Mouse (Mus musculus) telencephalon, adult 2 months (tissue): ENCODE measurements around the gene Cyp27b1.
"Not testable (repeated sequence)": the region's sequence is repeated elsewhere in the genome, so short reads cannot be mapped to it uniquely, and the experiment has no call there.

Experiments
- DNase-seq: peaks from one replicate; pipeline ENCODE4 v3.0.0-alpha.2; 2011; ENCODE audit warnings: low read depth, low spot score

Gene Cyp27b1

DNA sequence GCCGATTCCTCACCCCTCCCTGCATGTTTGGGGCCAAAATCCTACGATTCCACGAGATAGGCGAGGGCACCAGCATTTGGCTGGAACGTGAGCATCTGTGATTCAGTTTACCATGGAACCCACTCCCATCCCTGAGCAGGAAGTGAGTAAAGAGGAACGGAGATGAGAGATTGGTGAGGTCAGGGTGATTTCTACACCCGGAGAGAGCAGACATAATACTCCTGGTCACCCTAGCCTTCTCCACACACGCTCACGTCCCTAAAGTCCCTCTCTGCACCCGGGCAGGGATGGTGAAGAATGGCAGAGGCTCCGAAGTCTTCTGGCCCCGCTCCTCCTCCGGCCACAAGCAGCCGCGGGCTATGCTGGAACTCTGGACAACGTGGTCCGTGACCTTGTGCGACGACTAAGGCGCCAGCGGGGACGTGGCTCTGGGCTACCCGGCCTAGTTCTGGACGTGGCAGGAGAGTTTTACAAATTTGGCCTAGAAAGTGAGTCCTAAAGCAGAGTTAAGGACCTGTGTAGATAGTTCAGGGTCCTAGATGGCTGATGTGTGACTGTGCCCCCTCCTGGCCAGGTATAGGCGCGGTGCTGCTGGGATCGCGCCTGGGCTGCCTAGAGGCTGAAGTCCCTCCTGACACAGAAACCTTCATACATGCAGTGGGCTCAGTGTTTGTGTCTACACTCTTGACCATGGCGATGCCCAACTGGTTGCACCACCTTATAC is 1.5 kb downstream of the Cyp27b1 start:
- DNase-seq = no peak

DNA sequence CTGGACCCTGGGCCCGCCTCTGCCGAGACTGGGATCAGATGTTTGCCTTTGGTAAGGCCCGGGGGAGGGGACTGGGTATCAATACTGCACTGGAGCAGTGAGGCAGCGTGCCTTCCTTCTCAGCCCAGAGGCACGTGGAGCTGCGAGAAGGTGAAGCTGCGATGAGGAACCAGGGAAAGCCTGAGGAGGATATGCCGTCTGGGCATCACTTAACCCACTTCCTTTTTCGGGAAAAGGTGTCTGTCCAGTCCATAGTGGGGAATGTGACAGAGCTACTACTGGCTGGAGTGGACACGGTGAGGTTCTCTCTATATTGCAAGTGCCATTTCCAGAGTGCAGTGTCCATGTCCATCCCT is 2.0 kb downstream of the Cyp27b1 start:
- DNase-seq = no peak

DNA sequence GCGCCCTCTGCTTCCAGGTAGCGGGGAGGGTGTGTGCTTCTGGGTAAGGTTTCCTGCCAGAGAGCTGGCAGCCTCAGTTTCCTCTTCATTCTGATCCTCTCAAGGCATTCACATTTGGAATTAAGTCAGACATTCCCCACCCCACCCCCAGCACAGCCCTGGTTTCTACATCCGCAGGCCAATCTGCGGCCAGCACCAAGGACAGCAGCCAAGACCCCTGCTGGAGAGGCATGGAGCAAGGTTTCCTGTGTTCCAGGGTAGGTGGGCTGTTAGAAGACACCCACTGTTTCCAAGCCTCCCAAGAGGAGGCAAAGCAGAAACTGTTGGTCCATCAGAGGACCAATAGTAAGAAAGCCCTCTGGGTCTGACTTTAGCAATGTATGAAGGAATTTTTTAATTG is 6.6 kb downstream of the Cyp27b1 start:
- DNase-seq = no peak

DNA sequence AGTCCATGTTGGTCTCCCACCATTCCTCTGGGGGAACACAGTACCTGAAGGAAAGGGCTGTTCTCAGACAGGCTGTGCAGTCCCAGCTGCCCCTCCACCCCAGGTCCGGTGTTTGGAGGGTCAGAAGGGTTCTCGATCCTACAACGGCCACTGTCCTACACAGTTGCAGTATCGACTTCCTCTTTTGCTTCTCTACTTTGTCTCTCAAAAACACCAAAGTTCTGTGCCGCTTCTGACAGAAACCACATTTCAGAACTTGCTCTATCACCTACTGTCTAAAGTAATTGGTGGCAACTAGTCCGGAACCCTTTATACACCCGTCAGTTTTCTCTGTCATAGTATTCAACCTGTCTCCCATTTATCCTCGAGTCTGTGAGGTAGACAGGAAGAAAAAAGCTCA is 7.4 kb downstream of the Cyp27b1 start:
- DNase-seq = no peak

DNA sequence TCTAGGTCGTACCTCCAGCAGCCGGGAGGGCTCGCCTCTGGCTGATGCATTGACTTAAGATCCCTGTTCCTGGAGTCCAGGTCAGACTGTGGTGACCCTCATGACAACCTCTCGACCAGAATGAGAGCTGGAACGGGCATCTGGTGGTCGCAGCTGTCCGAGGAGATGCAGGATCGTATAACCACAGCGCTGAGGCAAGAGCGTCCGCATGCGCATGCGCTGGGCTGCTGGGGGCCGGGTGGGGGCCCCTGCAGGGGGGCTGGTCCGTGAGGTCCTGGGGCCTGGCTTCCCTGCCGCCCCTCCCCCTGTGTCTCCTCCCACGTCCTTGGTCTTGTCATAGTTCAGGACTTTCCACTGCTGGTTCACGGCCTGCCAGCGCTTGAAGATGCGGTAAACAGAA is 8.4 kb downstream of the Cyp27b1 start:
- DNase-seq = no peak

DNA sequence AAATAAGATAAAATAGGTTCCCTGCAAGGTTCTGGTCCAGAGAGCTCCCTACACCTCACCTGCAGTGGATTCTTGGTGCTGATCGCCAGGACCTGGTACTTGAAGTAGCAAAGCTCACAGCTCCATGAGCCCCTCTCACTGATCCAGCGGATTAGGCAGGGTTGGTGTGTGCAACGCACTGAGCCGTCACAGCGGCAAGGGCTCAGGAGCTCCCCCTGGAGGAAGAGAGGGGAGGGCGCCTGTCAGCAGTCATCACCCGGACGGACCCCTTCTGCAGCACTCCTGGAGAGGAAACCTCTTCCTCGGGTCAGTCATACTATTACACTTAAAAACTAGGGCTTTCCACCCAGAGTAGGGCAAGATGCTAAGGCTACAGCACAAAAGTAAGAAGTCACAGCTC is 10.1 kb downstream of the Cyp27b1 start:
- DNase-seq = no peak

DNA sequence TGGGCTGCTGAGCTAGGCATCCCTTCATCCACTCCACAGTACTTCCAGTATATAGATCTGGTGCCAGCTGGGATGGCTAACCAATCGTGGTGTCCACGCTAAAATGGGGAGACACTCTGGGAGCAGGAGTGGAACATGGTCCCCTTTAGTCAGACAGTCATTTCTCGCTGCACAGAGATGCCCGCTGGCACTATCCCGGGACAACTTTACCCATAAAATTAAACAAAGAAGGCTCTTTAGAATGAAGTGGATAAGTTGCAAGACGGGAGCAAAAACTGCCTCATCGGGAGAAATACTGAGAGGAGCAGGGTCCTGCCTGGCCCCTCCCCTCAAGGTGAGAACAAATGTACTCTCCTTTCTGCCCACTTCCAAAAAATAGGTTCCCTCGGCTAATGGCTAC is 10.7 kb downstream of the Cyp27b1 start:
- DNase-seq = no peak

DNA sequence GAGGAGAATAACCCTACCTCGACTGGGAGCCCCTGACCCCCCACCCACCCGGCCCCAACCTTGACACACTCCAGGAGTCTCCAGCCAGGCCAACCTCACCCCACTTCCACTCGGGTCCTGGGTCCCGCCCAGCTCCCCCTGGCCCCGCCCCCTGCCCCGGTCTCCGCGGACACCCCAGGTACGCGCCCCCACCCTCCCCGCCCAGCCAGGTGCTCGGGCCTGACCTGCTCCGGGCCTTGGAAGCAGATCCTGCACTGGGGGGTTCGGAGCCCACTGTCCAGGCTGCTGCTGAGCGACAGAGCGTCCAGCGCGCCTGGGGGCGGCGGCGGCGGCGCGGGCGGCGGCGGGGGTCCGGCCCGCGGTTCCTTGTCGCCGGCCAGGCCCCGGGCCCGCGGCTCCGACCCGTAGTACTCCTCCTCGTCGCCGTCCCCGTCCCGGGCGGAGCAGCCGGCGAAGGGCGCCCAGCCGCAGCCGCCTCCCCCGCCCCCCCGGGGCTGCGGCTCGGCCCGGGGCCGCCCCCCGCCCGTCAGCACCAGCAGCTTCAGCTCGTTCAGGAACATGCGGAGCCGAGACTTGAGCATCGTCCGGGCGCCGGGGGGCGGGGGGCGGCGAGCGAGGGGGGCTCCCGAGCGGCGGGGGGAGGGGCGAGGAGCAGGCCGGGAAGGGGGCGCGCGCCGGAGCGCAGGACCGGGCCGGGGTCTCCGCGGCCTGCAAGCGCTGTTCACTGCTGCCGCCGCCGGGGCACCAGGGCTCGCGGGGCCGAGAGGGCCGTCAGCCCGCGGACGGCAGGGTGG is 11.3 kb downstream of the Cyp27b1 start:
- DNase-seq = no peak

DNA sequence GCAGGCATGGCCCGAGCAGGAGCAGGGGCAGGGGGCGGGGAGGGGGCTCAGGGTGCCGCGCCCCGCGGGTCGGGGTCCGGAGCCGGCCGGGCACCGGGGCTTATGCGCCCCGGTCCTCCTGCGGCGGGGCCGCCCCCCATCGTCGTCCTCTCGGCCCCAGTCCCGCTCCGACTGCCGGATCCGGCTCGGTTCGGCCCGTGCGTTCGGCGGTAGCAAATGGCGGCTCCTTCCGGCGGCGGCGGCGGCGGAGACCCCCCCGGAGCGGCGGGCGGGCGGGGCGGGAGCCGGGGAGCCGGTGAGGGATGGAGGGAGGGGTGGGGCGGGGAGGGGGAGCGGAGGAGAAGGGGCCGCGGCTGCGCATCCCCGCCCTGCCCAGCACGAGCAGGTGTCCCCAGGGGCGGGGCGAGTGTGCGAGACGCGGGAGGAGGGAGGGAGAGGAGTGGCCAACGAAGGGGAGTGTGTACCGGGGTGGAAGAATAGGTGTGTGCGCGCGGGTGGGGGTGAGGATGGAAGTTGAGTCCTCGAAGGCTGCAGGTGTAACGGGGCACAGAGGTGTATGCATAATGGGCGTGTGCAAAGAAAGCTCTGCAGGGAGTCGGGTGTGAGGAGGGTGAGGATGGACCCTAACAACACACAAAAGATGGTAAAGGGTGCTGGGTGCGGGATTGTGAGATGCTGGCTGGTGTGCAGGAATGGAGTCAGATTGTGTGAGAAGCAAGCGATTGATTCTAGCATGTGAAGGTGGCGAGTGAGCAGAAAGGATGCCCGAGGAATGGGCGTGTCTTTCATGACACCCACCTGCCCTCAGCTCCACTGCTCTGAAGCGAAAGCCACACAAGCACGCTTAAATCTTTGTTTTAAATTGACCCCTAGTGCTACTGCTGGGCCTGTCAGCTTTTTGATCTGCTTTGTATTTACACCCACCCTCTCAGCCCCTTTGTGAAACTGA is 12.2 kb downstream of the Cyp27b1 start, which contains the start of gene March9:
Gene March9 (minus strand): TSS at position 217 of the 949 bp plus-strand sequence.
- DNase-seq = no peak

DNA sequence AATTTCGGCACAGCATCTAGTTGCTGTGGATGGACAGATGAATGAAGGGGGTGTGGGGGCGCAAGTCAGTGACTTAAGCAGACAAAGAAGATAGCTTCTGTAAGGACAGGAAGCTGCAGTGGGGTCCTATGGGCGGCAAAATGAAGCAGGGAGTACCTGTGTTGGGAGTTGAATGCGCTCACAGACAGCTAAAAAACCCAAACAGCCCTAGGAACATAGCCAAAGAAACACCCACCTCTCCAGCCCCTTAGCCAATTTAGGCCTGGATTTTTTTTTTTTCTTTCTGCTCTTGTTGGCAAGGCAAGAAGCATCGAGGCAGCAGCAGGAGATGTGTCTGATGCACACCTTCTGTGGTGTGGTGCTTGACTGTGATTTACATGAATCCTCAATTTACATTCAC is 13.0 kb downstream of the Cyp27b1 start:
- DNase-seq = no peak

DNA sequence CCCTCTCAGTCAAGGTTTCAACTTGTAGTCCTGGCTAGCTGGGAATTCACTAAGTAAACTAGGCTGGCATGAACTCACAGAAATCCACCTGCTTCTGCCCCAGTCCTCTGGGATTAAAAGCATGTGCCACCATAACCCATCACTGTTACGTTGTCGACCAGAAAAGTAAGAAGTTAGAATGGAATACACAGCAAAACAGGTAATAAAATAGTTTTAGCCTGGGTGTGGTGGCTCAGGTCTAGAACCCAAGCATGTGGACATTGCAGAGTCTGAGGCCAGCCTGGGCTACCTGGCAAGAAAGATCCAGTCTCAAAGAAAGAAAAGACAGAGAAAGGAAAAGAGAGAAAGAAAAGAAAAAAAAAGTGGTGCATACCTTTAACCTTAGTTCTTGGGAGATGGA is 13.5 kb downstream of the Cyp27b1 start:
- DNase-seq = no peak

DNA sequence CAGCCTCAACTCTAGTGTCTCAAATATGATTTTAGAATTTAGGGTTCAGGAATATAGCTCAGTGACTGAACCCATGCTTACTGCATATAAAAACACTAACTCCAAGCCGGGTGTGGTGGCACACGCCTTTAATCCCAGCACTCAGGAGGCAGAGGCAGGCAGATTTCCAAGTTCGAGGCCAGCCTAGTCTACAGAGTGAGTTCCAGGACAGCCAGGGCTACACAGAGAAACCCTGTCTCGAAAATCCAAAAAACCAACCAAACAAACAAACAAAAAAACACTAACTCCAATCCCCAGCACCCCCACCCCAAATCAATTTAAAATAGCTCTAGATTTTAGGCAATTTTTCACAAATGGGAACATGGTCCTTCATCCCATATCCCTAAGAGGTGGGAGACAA is 14.1 kb downstream of the Cyp27b1 start:
- DNase-seq = not testable (repeated sequence)

DNA sequence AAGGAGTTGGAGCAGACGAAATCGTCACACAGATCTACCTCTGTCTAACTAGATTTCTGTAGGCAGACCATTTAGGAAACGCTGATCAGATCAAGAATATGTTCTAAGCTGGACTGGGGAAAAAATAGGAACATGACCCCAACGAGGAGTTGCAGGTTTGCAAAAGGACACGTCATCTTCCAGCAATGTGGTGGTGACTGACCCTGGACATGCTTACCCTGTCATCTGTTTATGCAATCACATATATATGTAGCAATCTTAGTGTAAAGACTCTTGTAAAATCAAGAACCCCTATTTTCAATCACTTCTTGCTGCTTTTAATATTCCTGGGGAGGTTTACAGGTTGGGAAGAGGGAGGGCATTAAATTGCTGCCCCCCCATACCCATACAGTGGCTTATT is 14.5 kb downstream of the Cyp27b1 start:
- DNase-seq = no peak

DNA sequence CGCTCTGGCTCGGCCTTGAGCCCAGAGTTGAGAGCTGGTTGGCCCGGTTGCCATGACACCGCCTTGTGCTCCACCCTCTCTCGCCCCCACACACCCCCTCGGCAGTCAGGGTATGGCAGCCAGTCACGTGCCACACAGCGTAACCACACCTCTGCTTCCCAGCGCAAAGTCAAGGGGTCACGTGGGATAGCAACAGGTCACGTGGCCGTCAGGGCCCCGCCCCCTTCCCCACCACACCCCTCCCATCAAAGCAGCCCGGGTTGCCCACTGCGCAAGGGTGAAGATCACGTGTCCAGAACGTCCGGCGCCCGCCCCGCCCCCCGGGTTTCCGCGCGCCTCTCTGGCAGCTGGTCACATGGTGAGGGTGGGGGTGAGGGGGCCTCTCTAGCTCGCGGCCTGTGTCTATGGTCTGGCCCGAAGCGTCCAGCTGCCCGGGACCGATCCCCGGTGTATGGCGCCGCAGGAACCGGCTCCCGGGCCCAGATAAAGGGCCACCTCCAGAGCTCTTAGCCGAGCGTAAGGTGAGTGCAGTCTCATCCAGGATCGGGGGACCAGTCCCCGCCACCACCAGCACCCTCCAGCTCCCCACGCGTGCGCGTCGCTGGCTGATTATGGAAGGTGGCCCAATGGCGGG is 15.3 kb downstream of the Cyp27b1 start, which contains the start of gene Cdk4:
Gene Cdk4 (plus strand): TSS at position 296 of the 634 bp plus-strand sequence.
- DNase-seq = peak; percentile 98

DNA sequence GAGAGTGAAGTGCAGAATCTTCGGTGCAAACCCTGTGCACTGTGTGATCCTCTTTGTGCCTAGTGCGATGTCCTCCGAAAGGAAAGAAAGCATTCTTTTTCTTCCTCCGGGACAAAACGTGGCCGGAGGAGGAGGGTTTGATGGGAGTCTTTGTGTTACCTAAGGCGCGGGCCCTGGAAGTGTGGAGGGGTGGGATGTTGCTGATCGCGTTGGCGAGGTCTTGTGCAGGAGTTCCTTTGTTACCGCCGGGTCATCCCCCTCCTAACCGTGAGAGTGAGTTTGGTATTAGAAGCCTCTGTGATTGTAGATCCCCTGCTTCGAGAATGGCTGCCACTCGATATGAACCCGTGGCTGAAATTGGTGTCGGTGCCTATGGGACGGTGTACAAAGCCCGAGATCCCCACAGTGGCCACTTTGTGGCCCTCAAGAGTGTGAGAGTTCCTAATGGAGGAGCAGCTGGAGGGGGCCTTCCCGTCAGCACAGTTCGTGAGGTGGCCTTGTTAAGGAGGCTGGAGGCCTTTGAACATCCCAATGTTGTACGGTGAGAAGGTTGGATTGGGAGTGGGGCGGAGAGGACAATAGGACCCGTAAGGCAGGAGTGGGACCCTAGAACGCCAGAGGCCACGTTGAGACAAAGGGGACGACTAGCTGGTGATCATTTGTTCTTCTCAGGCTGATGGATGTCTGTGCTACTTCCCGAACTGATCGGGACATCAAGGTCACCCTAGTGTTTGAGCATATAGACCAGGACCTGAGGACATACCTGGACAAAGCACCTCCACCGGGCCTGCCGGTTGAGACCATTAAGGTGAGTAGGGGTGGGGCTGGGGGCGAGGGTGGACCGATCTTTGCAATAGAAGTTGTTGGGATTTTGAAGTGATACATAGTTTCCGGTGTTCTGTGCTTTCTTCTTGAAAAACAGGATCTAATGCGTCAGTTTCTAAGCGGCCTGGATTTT is 16.1 kb downstream of the Cyp27b1 start:
- no peak for DNase-seq

DNA sequence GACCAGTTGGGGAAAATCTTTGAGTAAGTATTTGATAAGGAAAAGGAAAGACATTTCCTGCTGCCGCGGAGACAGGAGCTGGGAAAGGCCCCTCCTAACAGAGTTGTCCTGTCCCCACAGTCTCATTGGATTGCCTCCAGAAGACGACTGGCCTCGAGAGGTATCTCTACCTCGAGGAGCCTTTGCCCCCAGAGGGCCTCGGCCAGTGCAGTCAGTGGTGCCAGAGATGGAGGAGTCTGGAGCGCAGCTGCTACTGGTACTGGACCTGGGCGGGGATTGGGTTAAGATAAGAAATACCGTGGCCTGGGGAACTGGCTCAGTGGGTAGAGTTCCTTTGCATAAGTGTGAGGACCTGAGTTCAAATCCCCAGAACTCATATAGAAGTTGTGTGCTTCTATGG is 17.9 kb downstream of the Cyp27b1 start:
- DNase-seq = no peak

DNA sequence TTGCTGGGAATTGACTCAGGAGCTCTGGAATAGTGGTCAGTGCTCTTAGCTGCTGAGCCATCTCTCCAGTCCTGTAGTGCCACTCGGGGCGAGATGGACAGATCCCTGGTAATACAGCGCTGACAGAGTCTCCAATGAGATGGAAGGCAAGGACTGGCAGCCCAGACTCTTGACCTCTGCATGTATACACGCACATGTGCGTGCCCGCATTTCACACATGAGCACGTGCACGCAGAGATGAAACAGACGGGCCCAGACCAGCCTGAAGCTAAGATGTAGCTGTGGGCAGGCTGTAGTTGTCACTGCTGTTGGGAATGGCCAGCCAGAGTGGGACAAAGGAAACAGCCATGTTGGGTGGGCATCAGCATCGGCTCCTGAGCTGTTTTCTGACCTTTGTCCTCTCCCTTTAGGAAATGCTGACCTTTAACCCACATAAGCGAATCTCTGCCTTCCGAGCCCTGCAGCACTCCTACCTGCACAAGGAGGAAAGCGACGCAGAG is 18.5 kb downstream of the Cyp27b1 start:
- no peak for DNase-seq

DNA sequence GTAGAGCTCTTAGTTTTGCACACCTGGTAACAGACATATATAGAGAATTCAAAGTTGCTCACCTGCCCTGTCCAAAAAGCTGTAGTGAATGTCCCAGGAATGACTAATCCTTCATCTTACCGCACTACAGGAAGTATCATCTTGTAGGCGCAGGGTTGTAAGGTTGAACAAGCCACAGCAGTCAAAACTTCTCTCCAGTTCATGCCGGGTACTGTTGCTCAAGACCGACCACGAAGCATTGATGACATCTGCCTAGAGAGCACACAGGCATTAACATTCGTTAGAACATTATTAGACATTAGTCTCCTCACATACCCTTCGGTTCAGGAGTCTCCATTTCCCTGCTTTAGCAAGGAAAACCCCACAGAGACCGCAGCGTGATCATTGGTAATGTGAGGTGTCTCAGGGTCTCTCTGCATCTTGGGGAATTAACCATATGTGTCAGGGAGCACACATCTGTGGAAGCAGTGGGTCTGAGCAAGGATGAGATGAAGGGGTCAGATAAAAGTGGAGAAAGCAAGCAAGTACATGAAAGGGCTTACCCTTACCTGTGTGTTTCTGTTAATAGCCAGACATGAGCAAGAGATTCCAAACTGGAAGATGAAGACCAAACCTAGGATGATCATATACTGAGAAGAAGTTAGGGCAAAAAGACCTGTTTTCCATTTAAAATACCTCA is 20.4 kb downstream of the Cyp27b1 start:
- no peak for DNase-seq
